Mouse (Mus musculus) heart, postnatal 14 days (tissue): ENCODE data around the gene Ptgds. TPM values are rescaled to one million over a fixed set of nuclear protein-coding genes. Genes with fewer than 3 reads are reported as not detected.

ENCODE experiments used
- DNase-seq, 2 experiments: peaks; one replicate each; pipeline ENCODE4 v3.0.0; 2021 to 2022
- intact Hi-C: fragments of 180-260 bp; cut with DNase I; formaldehyde crosslinking; loops from one replicate; pipeline ENCODE4 v1.15.1; 2025
- total RNA-seq, 2 experiments: library from RNA; stranded (reverse); gene quantifications; 2 replicates each; pipeline ENCODE4 v1.2.3; 2021

The Ptgds gene
- total RNA-seq, 2 experiments from 2014 or later = 30.9 to 38.6 TPM

GRCm38 (mm10) chr2:25456205-25456953, 13.5 kb downstream of the Ptgds start, which contains the start of gene Clic3:
Clic3 (plus strand) TSS chr2:25456838.
- no peak for DNase-seq
- intact Hi-C loops = no loop called here

- intact Hi-C loops = no loop called here
Measured at GRCm38 (mm10) chr2:25452951-25453350, 16.9 kb downstream of the Ptgds start.

GRCm38 (mm10) chr2:25450853-25451647, 18.8 kb downstream of the Ptgds start:
- DNase-seq = no peak
- intact Hi-C loops = no loop called here

More at GRCm38 (mm10) chr2:25452951-25453350, 16.9 kb downstream of the Ptgds start:
- DNase-seq = no peak

- DNase-seq = no peak
- intact Hi-C loops = no loop called here
Measured at GRCm38 (mm10) chr2:25442682-25443081, 27.2 kb downstream of the Ptgds start.

GRCm38 (mm10) chr2:25441067-25441466, 28.8 kb downstream of the Ptgds start:
- DNase-seq = no peak
- intact Hi-C loops = no loop called here

GRCm38 (mm10) chr2:25436286-25436820, 33.5 kb downstream of the Ptgds start:
- intact Hi-C loops = no loop called here
- DNase-seq = no peak

GRCm38 (mm10) chr2:25434292-25434691, 35.6 kb downstream of the Ptgds start:
- intact Hi-C loops = no loop called here
- no peak for DNase-seq

- intact Hi-C loops = no loop called here
- DNase-seq = no peak
Measured at GRCm38 (mm10) chr2:25433101-25433500, 36.7 kb downstream of the Ptgds start.

- no peak for DNase-seq
Measured at GRCm38 (mm10) chr2:25432326-25433098, 37.3 kb downstream of the Ptgds start.

GRCm38 (mm10) chr2:25431308-25431855, 38.5 kb downstream of the Ptgds start:
- intact Hi-C loops = no loop called here
- DNase-seq = no peak

More at GRCm38 (mm10) chr2:25432326-25433098, 37.3 kb downstream of the Ptgds start:
- intact Hi-C loops = no loop called here

- intact Hi-C loops = no loop called here
- DNase-seq = no peak
Measured at GRCm38 (mm10) chr2:25430395-25431233, 39.2 kb downstream of the Ptgds start.

GRCm38 (mm10) chr2:25429435-25430180, 40.2 kb downstream of the Ptgds start:
- DNase-seq = no peak
- intact Hi-C loops = no loop called here

GRCm38 (mm10) chr2:25428442-25429236, 41.2 kb downstream of the Ptgds start, which contains the start of gene Abca2:
Abca2 (plus strand) TSS chr2:25428703.
- intact Hi-C loops = no loop called here
- peak; percentile 97 to 98 for DNase-seq

GRCm38 (mm10) chr2:25427256-25427655, 42.6 kb downstream of the Ptgds start:
- no peak for DNase-seq
- intact Hi-C loops = loop anchor here (2.0 kb wide), 1 partner anchor 50 kb away; no protein-coding TSS in a partner anchor

GRCm38 (mm10) chr2:25426721-25427191, 43.1 kb downstream of the Ptgds start:
- peak; percentile 77 to 82 for DNase-seq
- intact Hi-C loops = loop anchor here (2.0 kb wide), 1 partner anchor 50 kb away; no protein-coding TSS in a partner anchor

- intact Hi-C loops = no loop called here
- DNase-seq = no peak
Measured at GRCm38 (mm10) chr2:25425481-25425880, 44.4 kb downstream of the Ptgds start.

GRCm38 (mm10) chr2:25423626-25424025, 46.2 kb downstream of the Ptgds start:
- intact Hi-C loops = loop anchor here (5.0 kb wide), 1 partner anchor 129 kb away; no protein-coding TSS in a partner anchor

More at GRCm38 (mm10) chr2:25423626-25424025, 46.2 kb downstream of the Ptgds start:
- no peak for DNase-seq
